Mouse (Mus musculus) myocyte (in vitro differentiated cells): ENCODE data around the gene Ppp6r2. TPM values are rescaled to one million over a fixed set of nuclear protein-coding genes. Genes with fewer than 3 reads are reported as not detected.

ENCODE experiments used
- H3K27me3 ChIP-seq: one replicate; pipeline ENCODE4 v1.6.1; 2011; ENCODE audit not compliant: control insufficient read depth, insufficient read depth, insufficient read length
- H3K36me3 ChIP-seq: one replicate; pipeline ENCODE4 v1.6.1; 2011; ENCODE audit not compliant: control insufficient read depth, insufficient read depth
- H3K4me2 ChIP-seq: one replicate; pipeline ENCODE4 v1.6.1; 2011; ENCODE audit warnings: low read depth, control low read depth
- H3K4me3 ChIP-seq: one replicate; pipeline ENCODE4 v1.5.1; 2011; ENCODE audit warnings: mild to moderate bottlenecking, control low read depth, moderate library complexity
- H3K79me2 ChIP-seq: one replicate; pipeline ENCODE4 v1.6.1; 2011; ENCODE audit not compliant: control insufficient read depth, insufficient read depth
- H3ac ChIP-seq: one replicate; pipeline ENCODE4 v1.6.1; 2011; ENCODE audit not compliant: control insufficient read depth, insufficient read length
- CEBPB ChIP-seq: IDR thresholded peaks from 2 replicates; pipeline ENCODE4 v1.6.1; 2011; ENCODE audit warnings: mild to moderate bottlenecking, moderate library complexity; ENCODE audit not compliant: poor library complexity, insufficient read depth, severe bottlenecking
- E2F4 ChIP-seq: IDR thresholded peaks from one replicate; pipeline ENCODE4 v1.6.1; 2011; ENCODE audit warnings: mild to moderate bottlenecking, control low read depth, moderate library complexity; ENCODE audit not compliant: insufficient read depth
- MAX ChIP-seq: IDR thresholded peaks from one replicate; pipeline ENCODE4 v1.6.1; 2011; ENCODE audit warnings: low read depth, mild to moderate bottlenecking, control low read depth
- MYOD1 ChIP-seq, 3 experiments: IDR thresholded peaks; one replicate each; pipeline ENCODE4 v1.6.1; 2011; ENCODE audit warnings: control low read depth in 2 of 3, low read depth in 2 of 3, mild to moderate bottlenecking in 2 of 3, moderate library complexity in 1 of 3; ENCODE audit not compliant: insufficient read length in 2 of 3, control insufficient read depth in 1 of 3
- MYOG ChIP-seq, 3 experiments: IDR thresholded peaks; one replicate each; pipeline ENCODE4 v1.6.1; 2011; ENCODE audit warnings: control low read depth in 2 of 3, low read depth in 2 of 3, mild to moderate bottlenecking in 2 of 3; ENCODE audit not compliant: insufficient read length in 2 of 3, control insufficient read depth in 1 of 3, insufficient read depth in 1 of 3
- POLR2A ChIP-seq: IDR thresholded peaks from one replicate; pipeline ENCODE4 v1.6.1; 2011; ENCODE audit warnings: low read depth, mild to moderate bottlenecking, control low read depth, moderate library complexity; ENCODE audit not compliant: insufficient read length
- POLR2AphosphoS2 ChIP-seq: IDR thresholded peaks from one replicate; pipeline ENCODE4 v1.6.1; 2011; ENCODE audit warnings: low read depth, control low read depth; ENCODE audit not compliant: insufficient read length
- REST ChIP-seq: IDR thresholded peaks from one replicate; pipeline ENCODE4 v1.6.1; 2011; ENCODE audit warnings: mild to moderate bottlenecking, control low read depth, moderate library complexity; ENCODE audit not compliant: insufficient read depth, insufficient read length
- SRF ChIP-seq: IDR thresholded peaks from one replicate; pipeline ENCODE4 v1.6.1; 2011; ENCODE audit warnings: low read depth; ENCODE audit not compliant: control insufficient read depth, insufficient read length
- TCF12 ChIP-seq: IDR thresholded peaks from one replicate; pipeline ENCODE4 v1.6.1; 2011; ENCODE audit warnings: mild to moderate bottlenecking, control low read depth; ENCODE audit not compliant: poor library complexity, insufficient read depth, severe bottlenecking
- TCF3 ChIP-seq: IDR thresholded peaks from one replicate; pipeline ENCODE4 v1.6.1; 2011; ENCODE audit warnings: low read depth, control low read depth; ENCODE audit not compliant: insufficient read length
- USF1 ChIP-seq: IDR thresholded peaks from one replicate; pipeline ENCODE4 v1.6.1; 2011; ENCODE audit warnings: low read depth, mild to moderate bottlenecking, control low read depth, moderate library complexity
- polyA plus RNA-seq: library from polyadenylated mRNA; unstranded; fragments of >200 nt; fragmentation: generic; extraction: Trizol; gene quantifications from one replicate; pipeline ENCODE4 v1.2.1, GENCODE M21; 2012; ENCODE audit warnings: missing spikeins

Gene Ppp6r2
- polyA plus RNA-seq, 1 experiment, result 43.6 TPM

- Histone ChIP-seq H3K79me2 (peaks cover 54% of the 10 kb centered on the region), H3K27me3 (no peaks in the 10 kb centered on the region)
- TF ChIP-seq POLR2A, result no peak
- TF ChIP-seq POLR2AphosphoS2, result peak; percentile 1
Observed at GRCm38 (mm10) chr15:89179630-89179964, 31.8 kb upstream of the Ppp6r2 start.

DNA sequence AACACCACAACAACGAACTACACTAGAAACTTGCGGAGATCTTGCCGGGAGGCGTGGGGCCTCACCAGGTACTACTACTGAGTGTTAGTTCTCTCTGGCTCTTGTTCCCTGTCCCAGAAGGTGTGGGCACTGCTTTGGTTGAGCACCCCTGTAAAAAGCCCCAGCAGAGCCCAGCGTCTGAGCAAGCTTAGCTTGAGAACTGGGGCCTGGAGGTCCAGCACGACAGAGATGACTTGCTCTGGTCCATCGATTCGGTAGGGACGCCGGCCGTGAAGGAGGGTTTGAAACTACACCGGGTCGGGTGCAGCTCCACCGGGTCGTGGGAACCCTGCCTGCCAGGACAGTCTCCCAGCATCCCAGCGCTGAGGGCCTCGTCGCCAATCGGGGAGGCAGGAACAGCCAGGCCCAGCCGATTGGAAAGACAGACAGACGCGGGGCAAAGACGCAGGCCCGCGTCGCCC is 31.2 kb upstream of the Ppp6r2 start:
- TF ChIP-seq MYOG (IDR thresholded peaks at IDR 0.05; ENCODE audit: control insufficient read depth in 1 of 3, insufficient read depth in 1 of 3, insufficient read length in 2 of 3, low read depth in 2 of 3) (peak in 1 of 3 experiments; percentile 24), USF1 (no peak)
- H3K4me2 ChIP-seq, result peak overlapping the region; percentile 96

More at GRCm38 (mm10) chr15:89179630-89179964, 31.8 kb upstream of the Ppp6r2 start:
- H3K4me2 ChIP-seq, result peak overlapping the region; percentile 96
- H3K4me3 ChIP-seq, result peak overlapping the region; percentile 65
- H3ac ChIP-seq, result peak overlapping the region; percentile 63
- H3K36me3 ChIP-seq, result no peaks in the 10 kb centered on the region

GRCm38 (mm10) chr15:89180571-89181229 is 30.7 kb upstream of the Ppp6r2 start, which contains the start of gene Plxnb2:
Plxnb2 (minus strand) TSS chr15:89180788.
- Histone ChIP-seq H3K4me3 (peak within 1 kb of the TSS; percentile 65), H3K36me3 (no peaks in the 10 kb centered on the region), H3ac (peak within 1 kb of the TSS; percentile 63), H3K4me2 (peak within 1 kb of the TSS; percentile 96), H3K27me3 (no peaks in the 10 kb centered on the region), H3K79me2 (peaks cover 43% of the 10 kb centered on the region)
- peak; percentile 80 for TF ChIP-seq POLR2AphosphoS2
- TF ChIP-seq REST, result no peak
- peak; percentile 88 for TF ChIP-seq POLR2A
- no peak for TF ChIP-seq TCF3
- no peak for TF ChIP-seq TCF12
- peak; percentile 39 for TF ChIP-seq E2F4
- peak in 1 of 3 experiments; percentile 56 for TF ChIP-seq MYOG (IDR thresholded peaks at IDR 0.05; ENCODE audit: control insufficient read depth in 1 of 3, insufficient read depth in 1 of 3, insufficient read length in 2 of 3, low read depth in 2 of 3)
- TF ChIP-seq MAX, result no peak
- TF ChIP-seq MYOD1 (IDR thresholded peaks at IDR 0.05; ENCODE audit: control insufficient read depth in 1 of 3, insufficient read length in 2 of 3, low read depth in 2 of 3), result peak in 2 of 3 experiments; percentile 17 to 33
- TF ChIP-seq CEBPB, result no peak
- peak; percentile 54 for TF ChIP-seq SRF
- no peak for TF ChIP-seq USF1

More for the DNA sequence above, 31.2 kb upstream of the Ppp6r2 start:
- H3K27me3 ChIP-seq, result no peaks in the 10 kb centered on the region
- H3K79me2 ChIP-seq, result peaks cover 49% of the 10 kb centered on the region
- H3K4me3 ChIP-seq, result peak overlapping the region; percentile 65
- no peaks in the 10 kb centered on the region for H3K36me3 ChIP-seq
- H3ac ChIP-seq, result peak overlapping the region; percentile 63

- H3K4me2 ChIP-seq, result peak overlapping the region; percentile 79
- no peaks in the 10 kb centered on the region for H3K27me3 ChIP-seq
- peaks cover 33% of the 10 kb centered on the region for H3K79me2 ChIP-seq
- no peak overlapping the region for H3ac ChIP-seq
- TF ChIP-seq MYOD1 (IDR thresholded peaks at IDR 0.05; ENCODE audit: control insufficient read depth in 1 of 3, insufficient read length in 2 of 3, low read depth in 2 of 3) (no peak), USF1 (no peak)
- H3K4me3 ChIP-seq, result peak overlapping the region; percentile 65
- no peaks in the 10 kb centered on the region for H3K36me3 ChIP-seq
Observed at GRCm38 (mm10) chr15:89181561-89182270, 29.6 kb upstream of the Ppp6r2 start.

DNA sequence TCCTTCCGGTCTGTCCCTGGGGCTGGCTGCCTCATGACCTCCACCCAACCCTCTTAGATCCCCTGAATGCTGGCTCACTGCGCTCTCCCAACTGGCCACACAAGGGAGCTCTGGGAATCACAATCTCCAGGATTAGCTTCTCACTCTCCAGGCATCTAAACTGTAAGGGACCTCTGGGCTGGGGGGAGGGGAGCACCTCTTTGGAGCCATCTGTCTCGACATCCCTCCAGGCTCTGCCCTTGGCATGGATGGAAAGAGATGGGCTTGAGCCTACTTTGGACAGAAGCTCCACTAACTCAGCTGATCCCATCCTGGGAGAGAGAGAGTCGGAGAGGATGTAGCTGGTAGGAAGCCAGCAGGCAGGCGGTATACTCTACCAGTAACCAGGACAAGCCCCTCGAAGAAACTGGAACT is 29.0 kb upstream of the Ppp6r2 start:
- no peak for TF ChIP-seq MYOD1 (IDR thresholded peaks at IDR 0.05; ENCODE audit: control insufficient read depth in 1 of 3, insufficient read length in 2 of 3, low read depth in 2 of 3)
- no peak for TF ChIP-seq MAX
- TF ChIP-seq TCF12, result no peak
- no peak for TF ChIP-seq TCF3
- H3K4me2 ChIP-seq, result no peak overlapping the region

More for the DNA sequence above, 29.0 kb upstream of the Ppp6r2 start:
- peak overlapping the region; percentile 65 for H3K4me3 ChIP-seq
- H3K36me3 ChIP-seq, result no peaks in the 10 kb centered on the region
- no peak overlapping the region for H3ac ChIP-seq
- H3K79me2 ChIP-seq, result peaks cover 27% of the 10 kb centered on the region
- no peaks in the 10 kb centered on the region for H3K27me3 ChIP-seq
